Mouse (Mus musculus): Measurements from ENCODE around the gene Cpne1. TPM values are rescaled to one million over a fixed set of nuclear protein-coding genes. Genes with fewer than 3 reads are reported as not detected.

Cpne1 gene
- polyA plus RNA-seq (2015; fragmentation: Nextera tagmentation; extraction: Ambion mirVana), result 42.6 and 44.9 TPM in 2 replicates

- Histone ChIP-seq H3K9ac (peak within 1 kb of the TSS; percentile 95), H3K4me2 (peak within 1 kb of the TSS; percentile 68), H3K9me3 (replicated peaks) (no peaks in the 10 kb centered on the region), H3K4me1 (peaks cover 20% of the 10 kb centered on the region), H3K27ac (peak within 1 kb of the TSS; percentile 91), H3K36me3 (ENCODE audit: poor library complexity, severe bottlenecking) (no peaks in the 10 kb centered on the region), H3K4me3 (peak within 1 kb of the TSS; percentile 97), H3K27me3 (no peaks in the 10 kb centered on the region)
- ATAC-seq, result peak; percentile 96
- WGBS, result under 1% methylated on average over 56 of the region's 74 CpGs
Measured at GRCm38 (mm10) chr2:156111358-156112079, at the start of gene Cpne1, which contains the start of gene Rbm12. TSS of gene Cpne1 (minus strand) at chr2:156111965. TSS of gene Rbm12 (minus strand) at chr2:156111978.

- peaks cover 71% of the 10 kb centered on the region for H3K36me3 ChIP-seq (ENCODE audit: poor library complexity, severe bottlenecking)
- H3K27ac ChIP-seq, result no peak overlapping the region
- no peak for ATAC-seq
- H3K9ac ChIP-seq, result no peak overlapping the region
- no peaks in the 10 kb centered on the region for H3K9me3 ChIP-seq (replicated peaks)
- no peak overlapping the region for H3K4me3 ChIP-seq
- no peaks in the 10 kb centered on the region for H3K4me1 ChIP-seq
- no peak overlapping the region for H3K4me2 ChIP-seq
- H3K27me3 ChIP-seq, result no peaks in the 10 kb centered on the region
Measured at GRCm38 (mm10) chr2:156151538-156151937, 39.8 kb upstream of the Cpne1 start.

DNA sequence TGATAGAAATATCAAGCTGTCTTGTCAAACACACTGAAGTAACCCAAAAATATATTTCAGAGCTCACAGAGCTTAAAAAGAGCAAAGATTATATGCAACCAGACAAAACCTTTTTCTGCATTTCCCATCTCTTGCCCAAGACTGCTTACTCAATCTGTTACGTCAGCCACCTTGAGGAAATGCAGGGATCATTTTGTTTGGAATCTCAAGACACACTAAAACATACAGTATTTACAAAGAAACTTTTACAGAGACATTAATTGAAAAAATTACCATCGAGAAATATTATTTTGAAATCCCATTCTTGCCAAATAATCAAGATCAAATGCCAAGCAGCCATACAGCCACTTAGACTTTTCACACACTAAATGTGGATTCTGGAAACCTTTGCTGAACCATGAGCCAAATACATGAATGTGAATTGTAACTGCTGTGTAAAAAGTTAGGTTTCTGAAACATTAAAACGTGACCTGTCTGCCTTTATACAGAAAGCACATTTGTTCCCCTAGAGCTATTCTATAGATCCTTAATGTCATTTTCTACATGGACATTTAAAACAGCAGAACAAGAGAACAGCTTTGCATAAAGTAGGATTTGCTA, 35.7 kb upstream of the Cpne1 start:
- Histone ChIP-seq H3K36me3 (ENCODE audit: poor library complexity, severe bottlenecking) (peaks cover 47% of the 10 kb centered on the region), H3K27me3 (no peaks in the 10 kb centered on the region), H3K9ac (no peak overlapping the region), H3K4me1 (peaks cover 19% of the 10 kb centered on the region), H3K4me3 (no peak overlapping the region), H3K27ac (no peak overlapping the region), H3K9me3 (replicated peaks) (no peaks in the 10 kb centered on the region), H3K4me2 (no peak overlapping the region)
- no peak for ATAC-seq
- WGBS, result 88% methylated on average over 3 of the region's 3 CpGs

DNA sequence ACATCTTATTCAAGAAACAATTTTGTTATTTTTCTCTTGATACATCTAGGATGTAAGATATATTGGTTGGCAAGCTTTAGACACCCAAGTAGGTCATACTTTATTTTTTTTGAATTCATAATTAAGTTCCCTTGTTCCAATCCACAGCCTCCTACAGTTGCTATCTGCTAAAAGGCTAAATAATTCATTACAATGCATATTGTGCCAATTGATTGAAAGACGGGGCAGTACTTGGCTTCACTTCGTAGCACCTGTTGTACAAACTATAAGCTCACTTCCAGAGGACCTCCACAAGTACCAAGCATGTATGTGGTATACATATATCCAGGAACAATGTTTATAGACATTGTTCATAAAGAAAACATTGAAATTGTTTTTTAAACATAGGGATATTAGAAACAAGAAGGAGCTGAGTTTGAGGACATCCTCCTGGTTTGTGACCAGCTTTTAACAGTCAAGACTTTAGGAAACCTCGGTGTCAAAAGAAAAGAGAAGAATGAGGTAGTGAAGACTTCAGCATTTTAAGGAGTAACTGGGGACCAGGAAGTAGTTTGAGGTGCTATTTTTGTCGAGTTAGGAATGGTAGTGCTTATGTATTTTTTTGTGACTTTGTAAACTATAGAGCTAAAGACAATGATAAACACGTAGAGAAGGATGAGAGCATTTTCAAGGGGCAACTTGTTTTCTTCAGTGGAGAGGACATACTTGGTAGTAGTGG, 34.7 kb upstream of the Cpne1 start:
- no peaks in the 10 kb centered on the region for H3K9me3 ChIP-seq (replicated peaks)
- H3K9ac ChIP-seq, result no peak overlapping the region
- H3K4me3 ChIP-seq, result no peak overlapping the region
- ATAC-seq, result no peak
- no peaks in the 10 kb centered on the region for H3K27me3 ChIP-seq
- H3K4me1 ChIP-seq, result peaks cover 19% of the 10 kb centered on the region
- H3K27ac ChIP-seq, result no peak overlapping the region
- peaks cover 47% of the 10 kb centered on the region for H3K36me3 ChIP-seq (ENCODE audit: poor library complexity, severe bottlenecking)
- H3K4me2 ChIP-seq, result no peak overlapping the region
- WGBS, result 73% methylated on average over 5 of the region's 5 CpGs

GRCm38 (mm10) chr2:156145486-156146130, 33.8 kb upstream of the Cpne1 start:
- Histone ChIP-seq H3K27ac (no peak overlapping the region), H3K36me3 (ENCODE audit: poor library complexity, severe bottlenecking) (peaks cover 41% of the 10 kb centered on the region), H3K27me3 (no peaks in the 10 kb centered on the region), H3K4me3 (peak overlapping the region; percentile 67; the same call in 1 of the 2 replicates), H3K4me2 (peak overlapping the region; percentile 76), H3K9ac (no peak overlapping the region), H3K4me1 (peaks cover 19% of the 10 kb centered on the region), H3K9me3 (replicated peaks) (no peaks in the 10 kb centered on the region)
- 60% methylated on average over 11 of the region's 11 CpGs for WGBS
- ATAC-seq, result no peak

GRCm38 (mm10) chr2:156143953-156144724, 32.4 kb upstream of the Cpne1 start, which contains the start of the genes Romo1 and Nfs1:
TSS of gene Romo1 (plus strand) at chr2:156144039.
TSS of gene Nfs1 (minus strand) at chr2:156144186.
- peak within 1 kb of the TSS; percentile 76 for H3K4me2 ChIP-seq
- H3K4me1 ChIP-seq, result peaks cover 19% of the 10 kb centered on the region
- H3K4me3 ChIP-seq, result peak within 1 kb of the TSS; percentile 67
- 0% methylated on average over 68 of the region's 70 CpGs for WGBS
- H3K9me3 ChIP-seq (replicated peaks), result no peaks in the 10 kb centered on the region
- H3K36me3 ChIP-seq (ENCODE audit: poor library complexity, severe bottlenecking), result peaks cover 29% of the 10 kb centered on the region
- peak within 1 kb of the TSS; percentile 91 for H3K27ac ChIP-seq
- no peaks in the 10 kb centered on the region for H3K27me3 ChIP-seq
- peak within 1 kb of the TSS; percentile 80 for H3K9ac ChIP-seq
- peak; percentile 99 for ATAC-seq

- H3K9me3 ChIP-seq (replicated peaks), result no peaks in the 10 kb centered on the region
- H3K4me1 ChIP-seq, result peaks cover 19% of the 10 kb centered on the region
- ATAC-seq, result peak; percentile 4; the same call in 1 of the 2 replicates
- 2% methylated on average over 16 of the region's 16 CpGs for WGBS
- H3K4me3 ChIP-seq, result peak overlapping the region; percentile 67
- peaks cover 27% of the 10 kb centered on the region for H3K36me3 ChIP-seq (ENCODE audit: poor library complexity, severe bottlenecking)
- peak overlapping the region; percentile 76 for H3K4me2 ChIP-seq
- peak overlapping the region; percentile 80 for H3K9ac ChIP-seq
- peak overlapping the region; percentile 91 for H3K27ac ChIP-seq
- H3K27me3 ChIP-seq, result no peaks in the 10 kb centered on the region
Measured at GRCm38 (mm10) chr2:156143367-156143766, 31.6 kb upstream of the Cpne1 start.

DNA sequence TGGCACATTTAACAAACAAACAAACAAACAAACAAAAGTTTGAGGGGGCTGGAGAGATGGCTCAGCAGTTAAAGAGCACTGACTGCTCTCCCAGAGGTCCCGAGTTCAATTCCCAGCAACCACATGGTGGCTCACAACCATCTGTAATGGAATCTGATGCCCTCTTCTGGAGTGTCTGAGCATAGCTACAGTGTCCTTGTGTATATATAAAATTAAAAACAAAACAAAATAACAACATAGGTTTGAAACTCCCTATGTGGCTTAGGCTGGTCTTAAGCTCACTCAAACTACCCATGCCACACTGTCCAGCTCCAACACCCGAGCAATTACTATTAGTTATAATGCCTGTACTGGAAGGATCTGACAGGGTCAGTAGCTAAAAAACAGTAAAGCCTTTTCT, 31.1 kb upstream of the Cpne1 start:
- Histone ChIP-seq H3K27me3 (no peaks in the 10 kb centered on the region), H3K4me2 (peak overlapping the region; percentile 76), H3K9me3 (replicated peaks) (no peaks in the 10 kb centered on the region), H3K36me3 (ENCODE audit: poor library complexity, severe bottlenecking) (peaks cover 22% of the 10 kb centered on the region), H3K4me1 (peaks cover 19% of the 10 kb centered on the region), H3K27ac (peak overlapping the region; percentile 91; the same call in 1 of the 2 replicates), H3K9ac (peak overlapping the region; percentile 80), H3K4me3 (peak overlapping the region; percentile 67)
- 89% methylated on average over 2 of the region's 2 CpGs for WGBS
- ATAC-seq, result no peak

DNA sequence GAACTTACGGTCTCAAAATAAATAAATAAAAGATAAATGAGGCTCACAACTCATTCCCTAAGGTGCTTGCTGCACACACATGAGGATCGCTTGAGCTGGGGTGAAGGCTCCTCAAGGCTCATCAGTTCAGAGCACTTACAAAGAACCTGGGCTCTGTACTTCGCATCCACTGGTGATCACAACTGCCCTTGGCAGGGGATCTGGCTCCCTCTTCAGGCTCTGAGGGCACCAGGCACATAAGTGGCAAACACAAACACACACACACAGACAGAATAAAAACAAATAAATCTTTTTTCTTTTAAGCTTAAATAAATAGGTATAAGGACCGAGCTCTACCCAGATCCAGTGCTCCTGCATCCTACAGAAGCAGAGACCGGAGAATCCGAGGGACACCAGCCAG, 23.9 kb upstream of the Cpne1 start:
- no peaks in the 10 kb centered on the region for H3K4me1 ChIP-seq
- no peak overlapping the region for H3K9ac ChIP-seq
- H3K4me3 ChIP-seq, result no peak overlapping the region
- H3K27me3 ChIP-seq, result no peaks in the 10 kb centered on the region
- no peak overlapping the region for H3K4me2 ChIP-seq
- WGBS, result 90% methylated on average over 6 of the region's 6 CpGs
- H3K36me3 ChIP-seq (ENCODE audit: poor library complexity, severe bottlenecking), result peaks cover 19% of the 10 kb centered on the region
- no peaks in the 10 kb centered on the region for H3K9me3 ChIP-seq (replicated peaks)
- no peak for ATAC-seq
- no peak overlapping the region for H3K27ac ChIP-seq

DNA sequence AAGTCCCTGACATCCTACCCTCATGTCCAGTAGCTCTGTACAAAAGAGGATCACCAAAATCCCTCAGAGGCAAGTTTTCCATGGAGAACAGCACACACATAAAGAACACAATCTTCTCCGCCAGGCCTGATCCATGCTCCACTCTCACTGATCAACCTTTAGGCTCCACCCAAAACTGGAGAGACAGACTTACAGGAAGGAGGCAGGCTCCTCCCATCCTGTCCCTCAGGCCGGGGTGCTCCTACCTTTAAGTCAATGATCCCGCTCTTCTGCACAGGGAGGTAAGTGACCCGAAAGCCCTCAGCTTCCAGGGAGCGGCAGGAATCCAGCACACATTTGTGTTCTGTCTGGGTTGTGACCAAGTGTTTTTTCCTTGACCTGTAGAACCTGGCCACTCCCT, 22.4 kb upstream of the Cpne1 start:
- Histone ChIP-seq H3K4me3 (no peak overlapping the region), H3K27me3 (no peaks in the 10 kb centered on the region), H3K9ac (no peak overlapping the region), H3K4me1 (no peaks in the 10 kb centered on the region), H3K36me3 (ENCODE audit: poor library complexity, severe bottlenecking) (peaks cover 21% of the 10 kb centered on the region), H3K9me3 (replicated peaks) (no peaks in the 10 kb centered on the region), H3K27ac (no peak overlapping the region), H3K4me2 (no peak overlapping the region)
- no peak for ATAC-seq
- WGBS, result 86% methylated on average over 5 of the region's 5 CpGs

GRCm38 (mm10) chr2:156126992-156127391, 15.2 kb upstream of the Cpne1 start, which contains the start of gene Gm28036:
TSS of gene Gm28036 (minus strand) at chr2:156127092.
- Histone ChIP-seq H3K4me1 (no peaks in the 10 kb centered on the region), H3K4me3 (no peak within 1 kb of the TSS), H3K27ac (no peak within 1 kb of the TSS), H3K27me3 (no peaks in the 10 kb centered on the region), H3K9ac (no peak within 1 kb of the TSS), H3K36me3 (ENCODE audit: poor library complexity, severe bottlenecking) (peaks cover 38% of the 10 kb centered on the region), H3K9me3 (replicated peaks) (no peaks in the 10 kb centered on the region), H3K4me2 (no peak within 1 kb of the TSS)
- 97% methylated on average over 5 of the region's 5 CpGs for WGBS
- no peak for ATAC-seq
